Mouse (Mus musculus) left cerebral cortex, postnatal 25 days (tissue): ENCODE results near the gene Srpk2. TPM values are rescaled to one million over a fixed set of nuclear protein-coding genes. Genes with fewer than 3 reads are reported as not detected.
A peak's percentile ranks its signal among the peaks of the same experiment; 100 is the strongest.
"Not testable (repeated sequence)": the region's sequence is repeated elsewhere in the genome, so short reads cannot be mapped to it uniquely, and the experiment has no call there.

Experiments used
- DNase-seq, 2 experiments: peaks; one replicate each; pipeline ENCODE4 v3.0.0; 2022; ENCODE audit warnings: low spot score in 2 of 2, mixed read lengths in 1 of 2
- intact Hi-C: fragments of 180-260 bp; cut with DNase I; formaldehyde crosslinking; loops from one replicate; pipeline ENCODE4 v1.15.1; 2025
- total RNA-seq, 2 experiments: library from RNA; stranded (reverse); gene quantifications; 2 replicates each; pipeline ENCODE4 v1.2.3; 2021

Gene Srpk2
- total RNA-seq, 2 experiments from 2014 or later = 186 to 190 TPM

DNA sequence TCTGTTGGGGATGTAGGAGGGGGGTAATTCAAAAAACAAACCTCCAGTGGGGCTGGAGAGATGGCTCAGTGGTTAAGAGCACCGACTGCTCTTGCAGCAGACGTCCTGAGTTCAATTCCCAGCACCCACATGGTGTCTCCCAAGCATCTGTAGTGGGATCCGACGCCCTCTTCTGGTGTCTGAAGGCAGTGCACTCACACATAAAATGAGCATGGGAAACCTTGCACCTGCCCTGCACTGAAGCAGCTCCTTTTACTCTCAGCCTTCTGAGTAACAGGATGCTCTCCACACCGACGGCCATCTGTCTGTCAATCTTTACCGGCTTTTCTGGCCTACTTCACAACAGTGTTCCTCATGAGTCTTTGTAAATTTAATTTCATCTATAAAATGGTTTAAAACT lies 65.8 kb downstream of the Srpk2 start:
- no peak for DNase-seq
- intact Hi-C loops = loop anchor here (5.0 kb wide), 2 partner anchors 86 to 111 kb away; no protein-coding TSS in a partner anchor

DNA sequence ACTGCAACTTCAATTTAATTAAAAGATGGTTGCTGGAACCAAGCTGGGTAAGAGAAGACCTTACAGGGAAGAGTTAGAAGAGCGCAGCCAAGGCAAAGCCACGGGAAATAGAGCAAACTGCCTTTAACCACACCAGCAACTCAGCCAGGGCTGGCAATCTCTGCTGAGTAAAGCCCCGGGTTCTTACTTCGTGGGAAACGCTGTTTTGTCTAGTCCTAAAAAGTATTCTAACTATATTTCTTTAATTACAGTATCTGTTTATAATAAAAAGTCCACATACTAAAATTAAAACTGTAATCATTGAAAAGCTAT lies 67.4 kb downstream of the Srpk2 start:
- intact Hi-C loops = loop anchor here (5.0 kb wide), 2 partner anchors 85 to 110 kb away; no protein-coding TSS in a partner anchor
- DNase-seq = no peak

DNA sequence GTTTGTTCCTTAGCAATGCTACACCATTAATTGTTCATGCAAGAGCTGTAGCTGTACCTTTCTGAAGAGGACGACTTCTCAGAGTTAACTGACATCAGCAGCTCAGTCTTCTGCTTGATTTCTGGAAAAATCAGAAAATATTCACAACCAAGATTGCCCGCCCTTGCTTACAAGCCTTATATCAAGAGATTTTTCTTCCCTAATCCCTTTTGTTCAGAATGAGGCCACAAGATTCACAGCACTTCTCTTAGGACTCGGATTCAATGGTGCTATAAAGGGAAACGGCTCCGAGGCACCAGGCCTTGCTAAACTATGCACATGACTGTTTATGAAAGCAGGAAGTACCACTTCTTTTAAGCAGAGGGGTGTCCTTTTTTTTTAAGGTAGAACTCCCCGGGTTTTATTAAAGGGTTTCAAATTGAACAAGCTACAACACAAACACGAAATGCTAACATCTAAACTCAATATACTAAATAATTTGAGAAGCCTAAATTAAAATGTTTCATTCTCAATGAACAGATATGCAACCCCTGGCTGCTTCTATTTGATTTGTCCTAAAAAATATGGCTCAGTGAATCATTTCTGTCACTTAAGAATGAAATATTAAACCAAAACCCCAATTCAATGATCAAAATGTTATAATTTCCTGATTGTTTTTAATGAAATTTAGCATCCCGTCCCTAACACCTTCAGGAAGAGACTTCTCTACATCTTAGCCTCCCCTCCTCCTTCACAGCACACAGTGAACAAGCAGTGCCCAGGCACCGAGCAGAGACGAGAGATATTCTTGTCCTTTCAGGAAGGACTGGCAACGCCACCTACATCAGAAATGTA lies 67.9 kb downstream of the Srpk2 start:
- intact Hi-C loops = loop anchor here (5.0 kb wide), 2 partner anchors 84 to 109 kb away; no protein-coding TSS in a partner anchor
- DNase-seq = peak; percentile 69 to 84

DNA sequence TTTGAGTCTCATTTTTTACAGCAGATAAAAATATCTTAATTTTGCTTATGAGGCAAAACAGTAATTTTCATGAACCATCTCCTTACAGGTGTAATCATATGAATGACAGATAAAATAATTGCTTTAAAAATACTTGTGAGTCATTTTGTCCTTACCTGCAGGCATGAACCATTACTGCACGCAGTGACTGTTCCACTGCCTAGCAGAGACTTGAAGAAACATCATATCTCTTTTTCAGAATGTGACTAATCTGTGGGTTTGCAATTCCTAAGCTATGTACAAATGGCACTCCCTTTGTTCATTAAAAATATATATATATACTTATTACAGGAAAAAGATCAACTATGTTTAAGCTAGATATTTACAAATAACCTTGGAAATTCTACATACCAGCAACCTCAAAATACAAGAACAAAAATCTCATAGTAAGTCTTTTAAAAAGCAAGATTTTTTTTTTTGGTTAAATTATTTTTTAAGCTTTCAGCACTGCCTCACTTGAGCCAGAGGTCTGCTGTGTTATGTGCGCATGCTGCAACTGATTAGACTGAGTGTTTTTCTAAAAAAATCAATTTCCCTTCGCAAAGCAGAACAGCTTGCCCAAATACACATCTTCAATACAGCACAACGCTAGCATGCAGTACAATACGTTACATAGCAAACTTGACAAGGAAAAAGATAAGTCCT lies 68.7 kb downstream of the Srpk2 start:
- DNase-seq = no peak
- intact Hi-C loops = loop anchor here (5.0 kb wide), 2 partner anchors 83 to 108 kb away; no protein-coding TSS in a partner anchor

DNA sequence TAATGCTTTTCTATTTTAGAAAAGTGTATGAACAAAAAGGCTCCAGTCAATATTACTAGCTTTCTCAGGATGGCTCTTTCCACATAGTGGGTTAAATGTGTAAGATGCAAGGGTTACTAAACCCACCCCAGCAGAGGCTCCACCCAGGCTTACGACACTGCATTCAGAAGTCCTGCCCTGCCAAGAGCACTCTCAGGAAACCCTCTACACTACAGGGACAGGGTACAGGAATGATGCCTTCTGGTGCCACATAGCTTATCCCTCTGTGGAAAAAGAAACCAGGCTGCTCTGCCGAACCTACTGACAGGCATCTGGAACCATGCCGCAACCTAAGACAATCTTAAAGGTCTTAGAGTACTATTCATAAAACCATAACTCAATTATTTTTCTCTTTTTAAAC lies 71.6 kb downstream of the Srpk2 start:
- DNase-seq = no peak
- intact Hi-C loops = loop anchor here (5.0 kb wide), 1 partner anchor 36 kb away; no protein-coding TSS in a partner anchor

DNA sequence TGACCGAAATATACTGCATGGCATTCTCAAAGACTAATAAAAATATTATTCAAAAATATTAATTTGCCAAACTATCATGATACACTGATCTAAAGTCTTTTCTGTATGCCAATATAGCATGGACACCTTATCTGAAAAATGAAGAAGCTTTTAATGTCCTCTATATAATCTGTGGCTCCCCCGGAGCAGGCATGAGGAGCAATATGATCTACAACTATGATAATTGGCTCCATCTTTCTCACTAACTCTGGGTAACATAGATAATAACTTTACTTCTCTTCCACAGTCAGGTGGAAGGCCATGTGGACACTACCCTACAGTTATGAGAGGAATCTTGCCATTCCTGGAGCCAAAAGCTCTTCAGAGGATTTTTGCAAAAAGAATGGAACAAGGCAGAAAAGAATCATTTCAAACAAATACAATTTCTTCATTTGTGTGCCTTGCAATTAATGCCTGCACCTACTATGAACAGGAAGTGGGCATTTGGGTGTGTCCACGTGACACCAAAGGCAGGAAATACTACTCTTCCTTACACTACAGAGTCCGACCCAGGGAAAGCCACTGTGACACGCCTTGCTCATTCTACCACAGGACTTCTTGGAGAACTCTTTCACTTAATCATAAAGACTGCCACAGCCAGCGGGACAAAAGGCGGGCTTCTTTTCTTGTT lies 80.2 kb downstream of the Srpk2 start:
- intact Hi-C loops = no loop called here
- no peak for DNase-seq

DNA sequence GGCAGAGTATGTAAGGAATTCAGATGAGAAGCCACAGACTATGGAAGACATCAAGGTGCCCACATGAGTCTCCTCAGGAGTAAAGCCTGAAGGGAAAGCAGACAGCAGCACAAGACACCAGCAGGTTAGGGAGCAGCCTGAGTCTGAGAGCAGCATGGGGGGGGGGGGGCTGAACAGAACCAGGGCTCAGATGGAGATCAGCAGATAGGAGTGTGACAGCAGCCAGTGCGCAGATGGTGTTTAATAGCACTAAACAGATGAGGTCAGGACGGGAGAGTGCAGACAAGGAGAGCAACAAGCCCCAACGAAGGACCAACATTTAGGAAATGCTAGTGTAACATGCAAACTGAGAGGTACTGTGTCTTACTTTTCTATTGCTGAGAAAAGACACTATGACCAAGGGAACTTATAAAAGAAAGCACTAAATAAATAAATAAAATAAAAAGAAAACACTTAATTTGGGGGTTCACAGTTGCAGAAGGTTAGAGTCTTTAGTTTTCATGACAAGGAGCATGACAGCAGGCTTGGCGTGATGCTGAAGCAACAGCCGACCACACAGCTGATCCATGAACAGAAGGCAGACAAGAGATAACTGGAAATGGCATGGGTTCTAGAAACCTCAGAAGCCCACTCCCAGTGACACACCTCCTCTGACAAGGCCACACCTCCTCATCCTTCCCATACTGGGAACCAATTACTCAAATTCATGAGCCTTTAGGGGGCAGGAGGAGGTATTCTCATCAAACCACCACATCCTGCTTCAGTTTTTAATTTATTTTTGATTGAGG lies 84.5 kb downstream of the Srpk2 start:
- intact Hi-C loops = no loop called here
- DNase-seq = no peak

DNA sequence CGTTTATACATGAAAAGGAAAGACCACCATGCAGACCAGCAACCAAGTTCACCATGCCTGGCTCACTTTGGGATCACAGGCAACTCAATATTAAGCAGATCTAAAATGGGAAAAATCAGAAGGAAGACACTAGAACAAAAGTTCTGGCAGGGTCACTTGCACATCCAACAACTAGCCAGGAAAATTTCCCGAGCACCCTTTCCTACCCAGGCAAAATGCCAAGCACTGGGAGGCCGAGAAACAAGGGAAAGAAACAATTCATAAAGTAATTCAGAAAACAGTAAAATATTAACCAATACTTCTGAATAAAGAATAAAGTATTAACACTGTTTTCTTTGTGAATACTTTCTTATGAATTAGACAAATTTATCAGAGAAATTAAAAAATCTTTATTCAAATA lies 85.2 kb downstream of the Srpk2 start:
- intact Hi-C loops = no loop called here
- no peak for DNase-seq

DNA sequence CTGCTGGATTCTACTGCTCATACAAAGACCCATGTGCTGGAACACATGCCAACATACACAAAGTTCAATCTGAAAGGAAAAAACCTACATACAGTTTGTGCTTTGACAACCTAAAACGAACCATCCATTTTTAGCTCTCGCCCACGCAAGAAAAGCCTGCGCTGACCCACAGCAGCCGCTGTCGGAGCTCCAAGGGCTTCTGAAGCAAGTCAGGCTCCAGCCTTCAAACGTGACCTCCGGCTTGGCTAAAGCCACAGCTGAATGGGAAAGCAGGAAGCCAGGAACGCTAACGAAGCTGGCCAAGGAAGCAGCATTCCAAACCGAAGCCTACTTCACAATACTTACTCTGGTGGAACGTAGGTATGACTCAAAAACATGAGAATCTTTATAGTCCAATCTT lies 85.9 kb downstream of the Srpk2 start:
- intact Hi-C loops = no loop called here
- peak in 1 of 2 experiments; percentile 43 for DNase-seq

DNA sequence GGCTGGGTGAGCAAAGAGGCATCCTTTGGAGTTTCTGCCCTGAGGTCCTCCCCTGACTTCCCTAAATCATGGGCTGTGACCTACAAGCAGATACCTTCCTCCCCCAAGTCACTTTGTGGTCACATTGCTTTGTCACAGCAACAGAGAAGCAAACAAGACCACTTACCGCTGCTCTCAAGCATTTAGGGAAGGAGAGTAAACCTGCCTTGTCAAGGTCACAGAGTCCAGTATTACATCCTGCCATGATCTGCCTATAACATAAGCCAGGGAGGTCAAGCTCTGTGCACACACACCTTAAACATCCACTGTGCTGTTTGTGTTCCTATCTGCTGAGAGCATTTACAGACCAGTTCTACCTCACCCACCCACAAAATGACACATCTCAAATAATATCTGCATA lies 86.4 kb downstream of the Srpk2 start:
- intact Hi-C loops = no loop called here
- no peak for DNase-seq

DNA sequence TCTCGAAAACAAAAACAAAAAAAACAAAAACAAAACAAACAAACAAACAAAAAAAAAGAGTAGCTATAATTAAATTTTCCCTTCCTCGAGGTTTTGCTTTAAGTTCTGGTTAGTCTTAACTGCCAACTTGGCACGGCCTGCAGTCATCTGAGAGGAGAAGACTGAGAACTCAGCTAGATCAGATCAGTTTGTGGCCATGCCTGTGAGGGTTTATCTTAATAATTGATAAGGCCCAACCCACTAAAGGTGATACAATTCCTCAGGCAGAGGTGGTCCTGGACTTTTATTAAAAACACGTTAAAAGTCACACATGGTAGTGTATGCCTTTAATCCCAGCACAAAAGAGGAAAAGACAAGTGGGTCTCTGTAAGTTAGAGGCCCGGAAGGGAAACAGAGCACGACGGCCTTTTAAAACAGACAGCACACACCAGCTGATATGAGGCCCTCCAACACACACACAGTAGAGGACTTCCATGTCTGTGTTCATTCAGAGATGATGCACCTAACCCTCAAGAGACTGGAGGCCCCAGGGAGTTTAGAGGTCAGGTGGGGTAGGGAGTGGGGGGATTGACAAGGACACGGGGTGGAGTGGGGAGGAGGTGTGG lies 87.1 kb downstream of the Srpk2 start:
- DNase-seq = no peak
- intact Hi-C loops = no loop called here

DNA sequence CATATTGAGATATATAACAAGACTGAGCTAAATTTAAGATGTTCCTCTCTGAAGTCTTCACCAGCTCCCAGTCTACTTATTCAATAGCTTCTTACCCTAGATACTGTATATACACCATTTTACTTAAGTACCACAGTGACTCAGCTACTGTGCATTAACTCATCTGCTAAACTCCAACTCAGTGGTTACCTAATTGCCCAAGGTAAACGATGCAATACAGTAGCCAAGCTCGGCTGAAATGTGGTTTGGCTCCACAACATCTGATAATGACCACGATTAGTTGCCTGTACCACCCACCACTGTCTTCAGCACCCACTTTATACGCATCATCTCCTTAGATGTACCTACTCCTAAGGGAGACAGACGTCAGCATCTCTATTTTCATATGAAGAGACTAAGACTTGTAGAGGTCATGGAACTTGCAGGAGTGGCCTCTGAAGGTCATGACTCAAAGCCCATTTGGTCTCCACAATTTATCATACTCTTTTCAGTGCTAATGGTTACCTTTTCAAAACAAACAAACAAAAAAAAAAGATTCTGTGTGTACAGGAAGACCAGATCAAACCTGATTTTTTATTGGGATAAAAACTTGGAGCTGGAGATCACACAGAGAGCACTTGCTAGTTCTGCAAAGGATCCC lies 88.0 kb downstream of the Srpk2 start:
- DNase-seq = no peak
- intact Hi-C loops = no loop called here

DNA sequence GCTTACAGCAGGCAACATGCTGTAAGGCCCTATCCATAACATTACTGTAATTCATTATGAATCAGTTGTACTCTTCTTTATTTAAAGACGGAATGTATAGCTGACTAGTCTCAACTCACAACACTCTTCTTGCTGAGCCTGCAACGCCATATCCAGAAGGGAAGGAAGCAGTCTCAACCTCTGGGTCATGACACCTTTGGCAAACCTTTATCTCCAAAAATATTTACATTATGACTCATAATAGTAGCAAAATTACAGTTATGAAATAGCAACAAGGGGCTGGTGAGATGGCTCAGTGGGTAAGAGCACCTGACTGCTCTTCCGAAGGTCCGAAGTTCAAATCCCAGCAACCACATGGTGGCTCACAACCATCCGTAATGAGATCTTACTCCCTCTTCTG lies 94.1 kb downstream of the Srpk2 start:
- intact Hi-C loops = not testable (repeated sequence)

DNA sequence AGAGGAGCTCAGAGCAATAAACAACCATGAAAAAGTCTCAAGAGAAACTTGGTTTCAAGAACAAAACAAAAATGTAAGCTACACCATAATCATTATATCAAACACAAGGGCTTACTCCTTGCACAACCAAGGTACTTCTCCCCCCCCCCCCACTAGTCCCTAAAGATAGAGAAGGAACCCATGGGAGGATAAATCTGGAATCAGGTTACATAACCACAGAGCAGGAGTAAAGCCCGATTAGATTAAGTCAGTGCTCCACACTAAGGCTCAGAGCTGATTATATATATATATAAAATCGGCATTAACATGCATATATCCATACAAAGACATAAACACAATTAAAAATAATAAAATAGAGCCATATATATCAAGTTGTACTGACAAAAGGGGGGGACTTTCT lies 96.8 kb downstream of the Srpk2 start:
- intact Hi-C loops = no loop called here
- no peak for DNase-seq

More for the DNA sequence above, 94.1 kb downstream of the Srpk2 start:
- not testable (repeated sequence) for DNase-seq

DNA sequence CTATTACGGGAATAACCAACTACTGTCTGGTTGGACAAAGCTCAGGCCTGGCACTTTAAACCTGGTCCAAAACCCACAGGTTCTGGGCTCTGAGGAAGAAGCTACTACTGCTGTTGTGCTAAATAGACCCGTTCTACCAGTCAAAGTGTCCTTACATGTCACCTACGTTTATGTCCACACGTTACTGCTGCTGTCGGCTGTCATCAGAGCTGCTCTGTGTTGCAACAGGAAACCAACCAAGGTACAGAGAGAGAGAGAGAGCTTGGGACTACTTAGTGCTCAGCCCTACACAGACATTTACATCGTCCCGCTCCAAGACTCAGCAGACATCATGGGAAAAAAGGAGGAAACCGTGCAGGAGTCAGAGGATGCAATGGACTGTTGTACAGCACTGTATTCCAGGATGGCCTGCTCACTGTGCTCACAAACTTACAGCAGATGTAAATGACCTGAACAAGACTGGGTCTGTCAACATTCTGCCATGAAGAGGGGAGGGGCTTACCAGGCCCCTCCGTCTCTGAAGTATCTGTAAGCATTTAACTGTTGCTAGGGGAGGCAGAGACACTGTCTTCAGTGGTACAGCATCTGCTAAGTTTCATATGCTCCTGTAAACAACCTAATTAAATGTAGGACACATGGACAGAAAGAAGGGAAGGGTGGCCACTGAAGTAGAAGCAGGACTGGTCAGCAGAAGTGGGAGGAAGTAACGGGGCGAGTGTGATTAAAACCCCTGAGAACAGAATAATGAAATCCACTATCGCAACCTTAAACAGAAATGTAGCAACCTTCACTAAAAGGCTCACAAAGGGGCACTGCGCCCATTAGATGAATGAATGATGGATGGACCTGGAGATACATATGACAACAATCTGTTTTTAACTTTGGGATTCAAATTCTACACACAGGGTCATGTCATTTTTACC lies 97.6 kb downstream of the Srpk2 start:
- intact Hi-C loops = no loop called here
- DNase-seq = no peak

DNA sequence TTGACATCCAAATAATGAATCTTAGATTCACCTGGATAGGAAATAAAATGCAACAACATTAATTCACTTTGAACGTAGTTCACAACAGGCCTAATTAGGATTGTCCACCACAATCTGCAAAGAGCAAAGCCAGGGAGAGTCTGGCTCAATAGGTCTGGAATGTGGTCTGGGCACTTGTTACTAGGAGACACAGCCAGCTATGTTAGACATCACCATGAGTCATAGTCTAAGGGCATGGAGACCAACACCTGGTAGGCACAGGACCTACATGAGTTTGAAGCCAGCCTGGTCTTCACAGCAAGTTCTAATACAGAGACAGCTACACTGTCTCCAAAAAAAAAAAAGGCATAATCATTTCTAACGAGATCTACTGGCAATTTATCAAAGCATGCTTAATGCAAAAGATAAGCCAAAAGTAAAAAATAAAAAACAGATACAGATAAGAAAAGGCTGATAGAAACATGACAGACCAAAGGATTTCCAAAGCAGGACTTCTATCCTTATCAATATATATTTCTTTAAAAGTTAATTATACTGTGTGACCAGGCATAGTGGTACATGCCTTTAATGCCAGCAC lies 102.8 kb downstream of the Srpk2 start:
- intact Hi-C loops = no loop called here
- DNase-seq = no peak

DNA sequence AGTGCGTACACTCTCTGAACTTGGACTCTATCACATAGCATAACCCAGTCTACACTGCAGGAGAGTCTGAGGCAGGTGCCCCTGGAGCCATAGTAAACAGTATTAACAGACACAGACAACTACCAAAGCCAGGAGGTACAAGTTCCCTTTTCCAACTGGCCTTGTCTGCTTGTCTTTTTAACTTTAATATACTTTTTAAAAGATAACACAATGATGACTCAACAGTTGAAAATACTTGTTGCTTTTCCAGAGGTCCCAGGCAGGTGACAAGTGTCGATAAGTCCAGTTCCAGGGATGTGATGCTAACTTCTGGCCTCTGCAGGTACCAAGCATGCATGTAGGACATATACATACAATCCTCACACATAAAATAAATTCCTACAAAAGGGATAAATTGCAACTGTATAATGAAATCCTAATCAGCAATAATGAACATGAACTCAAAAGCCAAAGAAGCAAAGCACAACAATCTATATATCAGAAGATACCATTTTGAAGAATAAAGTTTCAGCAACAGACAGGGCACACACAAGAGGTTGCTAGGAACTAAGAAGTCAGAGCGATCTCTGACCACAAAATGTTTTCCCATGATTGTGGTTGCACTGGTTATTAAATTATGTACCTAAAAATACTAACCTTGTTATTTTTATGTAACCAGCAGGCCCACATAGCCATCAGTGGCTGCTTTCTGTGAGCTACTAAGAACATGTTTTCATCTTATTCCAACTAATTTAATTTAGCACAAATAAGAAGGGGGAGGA lies 105.1 kb downstream of the Srpk2 start:
- intact Hi-C loops = loop anchor here (5.0 kb wide), 1 partner anchor 33 kb away; no protein-coding TSS in a partner anchor

More for the DNA sequence above, 105.1 kb downstream of the Srpk2 start:
- no peak for DNase-seq
